Mouse (Mus musculus) megakaryocyte-erythroid progenitor cell, adult 5 weeks (primary cell): ENCODE measurements around the gene Ccdc54. TPM values are rescaled to one million over a fixed set of nuclear protein-coding genes. Genes with fewer than 3 reads are reported as not detected.

Experiments used
- polyA plus RNA-seq: library from polyadenylated mRNA; stranded (reverse); fragments of >175 nt; gene quantifications from 2 replicates; pipeline ENCODE4 v1.2.3, GENCODE M21; 2012

Ccdc54 gene
- polyA plus RNA-seq = not detected in 2 replicates

GRCm38 (mm10) chr16:50591054-50591453, at the start of gene Ccdc54:
Ccdc54 (minus strand) TSS chr16:50591154.

Other genes starting within 250 kb of the Ccdc54 start
- gene Bbx, start 158.8 kb downstream of the Ccdc54 start, polyA plus RNA-seq = 1.3 and 2.7 TPM in 2 replicates